Mouse (Mus musculus): ENCODE results near the gene Rangrf.
"Not testable (repeated sequence)": the region's sequence is repeated elsewhere in the genome, so short reads cannot be mapped to it uniquely, and the experiment has no call there.

Gene Rangrf

DNA sequence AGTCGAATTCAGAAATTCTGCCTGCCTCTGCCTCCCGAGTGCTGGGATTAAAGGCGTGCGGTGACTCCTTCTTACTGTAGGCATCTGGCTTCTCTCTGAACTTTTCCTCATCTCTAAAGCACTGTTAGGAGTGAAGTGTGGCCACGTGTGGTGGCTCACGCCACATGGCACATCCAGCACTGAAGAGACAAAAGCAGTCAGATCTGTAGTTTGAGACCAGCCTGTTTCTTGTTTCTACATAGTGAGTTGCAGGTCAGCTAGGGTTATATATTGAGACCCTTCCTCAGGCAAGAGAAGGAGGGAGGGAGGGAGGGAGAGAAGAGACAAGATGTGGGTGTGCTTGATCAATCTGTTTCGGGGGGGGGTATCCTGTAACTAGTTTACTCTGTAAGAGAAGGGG, at the start of gene Rangrf:
Rangrf (minus strand) TSS at position 101 of the 400 bp plus-strand sequence.
- DNase-seq (ENCODE audit: low spot score) = no peak

DNA sequence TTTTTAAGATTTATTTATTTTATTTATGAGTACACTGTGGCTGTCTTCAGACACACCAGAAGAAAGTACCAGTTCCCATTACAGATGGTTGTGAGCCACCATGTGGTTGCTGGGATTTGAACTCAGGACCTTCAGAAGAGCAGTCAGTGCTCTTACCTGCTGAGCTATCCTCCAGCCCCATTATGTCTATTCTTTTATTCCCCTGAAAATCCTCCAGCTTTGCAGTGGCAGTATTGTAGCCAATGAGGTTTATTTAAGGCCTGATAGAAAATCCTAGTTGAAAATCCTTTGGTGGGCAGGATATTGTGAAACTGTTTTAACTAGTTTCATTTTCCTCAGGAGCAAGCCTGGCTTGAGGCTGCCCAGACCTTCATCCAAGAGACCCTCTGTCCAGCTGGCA, 45.7 kb upstream of the Rangrf start:
- no peak for DNase-seq (ENCODE audit: low spot score)

DNA sequence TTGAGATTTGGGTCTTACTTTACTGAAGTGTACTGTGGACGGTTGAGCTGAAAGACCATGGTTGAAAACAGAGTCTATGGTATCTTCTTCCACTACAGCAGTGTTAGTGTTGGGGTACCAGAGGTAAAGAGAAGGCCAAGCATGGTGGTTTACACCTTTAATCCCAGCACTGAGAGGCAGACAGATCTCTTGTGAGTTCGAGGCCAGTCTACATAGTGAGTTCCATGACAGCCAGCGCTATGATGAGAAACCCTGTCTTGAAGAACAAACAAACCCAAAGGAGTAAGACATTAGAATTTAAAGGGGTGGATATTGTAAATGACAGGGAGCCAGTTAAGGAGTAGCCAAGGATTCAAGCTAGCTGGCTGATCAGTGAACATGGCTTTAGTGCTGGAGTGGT, 41.8 kb upstream of the Rangrf start:
- DNase-seq (ENCODE audit: low spot score) = no peak

DNA sequence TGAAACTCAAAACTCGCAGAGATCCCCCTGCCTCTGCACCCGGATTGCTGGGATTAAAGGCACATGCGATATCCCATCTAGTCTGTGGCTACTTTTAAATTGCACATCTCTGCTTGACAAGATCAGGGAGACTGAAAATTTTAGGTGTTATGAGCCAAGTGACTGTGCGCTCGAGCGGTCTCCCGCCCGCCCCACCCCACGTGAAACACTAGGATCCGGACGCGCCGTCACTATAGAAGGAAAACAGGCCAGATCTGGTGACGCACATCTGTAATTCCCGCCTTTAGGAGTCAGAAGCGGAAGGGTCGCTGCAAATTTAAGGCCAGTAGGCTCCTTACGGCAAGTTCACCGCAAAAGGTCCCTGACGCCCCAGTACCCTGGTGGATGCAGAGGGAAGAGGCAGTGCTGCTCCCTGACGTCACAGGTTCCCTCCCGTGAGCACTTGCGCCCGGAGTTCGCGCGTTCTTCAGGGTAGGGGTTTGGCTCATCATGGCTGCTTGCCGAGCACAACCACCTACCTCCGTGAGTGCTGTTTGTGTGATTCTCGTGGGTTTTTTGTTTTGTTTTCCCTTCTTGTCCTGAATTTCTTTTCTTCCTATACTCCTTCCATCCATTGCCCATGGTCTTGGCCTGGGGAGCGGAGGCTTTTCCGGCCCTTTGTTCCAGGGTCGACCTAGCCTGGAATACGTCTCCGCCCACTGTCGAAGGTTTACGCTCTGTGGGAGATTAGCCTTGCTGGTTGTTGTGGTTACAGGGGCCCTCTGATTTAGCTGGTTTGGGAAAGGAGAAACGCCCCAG, 40.9 kb upstream of the Rangrf start, which contains the start of gene Ctc1:
Ctc1 (plus strand) TSS at position 268 of the 798 bp plus-strand sequence.
- DNase-seq (ENCODE audit: low spot score) = peak; percentile 89

DNA sequence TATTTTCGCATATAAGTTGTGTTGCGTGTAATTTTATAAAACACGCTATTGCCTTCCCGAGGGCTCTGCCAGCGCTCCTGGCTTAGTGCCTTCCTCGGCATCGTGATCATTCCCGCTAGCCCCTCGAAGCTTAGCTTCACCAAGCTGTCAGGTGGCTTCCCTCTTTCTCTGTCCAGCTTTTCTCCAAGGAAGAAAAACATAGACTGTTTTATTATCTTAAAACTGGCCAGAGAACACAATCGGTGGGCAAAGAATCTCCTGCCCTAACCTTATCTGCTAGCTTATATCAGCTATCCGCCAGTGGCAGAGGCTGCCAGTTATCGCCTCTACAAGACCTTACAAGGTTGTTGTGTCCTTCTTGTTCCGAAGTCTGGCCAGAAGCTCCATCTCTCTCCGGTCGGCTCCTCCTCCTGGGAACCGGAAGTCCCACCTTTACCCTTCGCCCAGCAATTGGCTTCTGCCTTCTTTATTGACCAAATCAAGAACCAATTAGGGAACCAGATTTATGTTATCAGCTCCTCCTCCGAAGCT, 37.2 kb upstream of the Rangrf start:
- peak; percentile 95 for DNase-seq (ENCODE audit: low spot score)

DNA sequence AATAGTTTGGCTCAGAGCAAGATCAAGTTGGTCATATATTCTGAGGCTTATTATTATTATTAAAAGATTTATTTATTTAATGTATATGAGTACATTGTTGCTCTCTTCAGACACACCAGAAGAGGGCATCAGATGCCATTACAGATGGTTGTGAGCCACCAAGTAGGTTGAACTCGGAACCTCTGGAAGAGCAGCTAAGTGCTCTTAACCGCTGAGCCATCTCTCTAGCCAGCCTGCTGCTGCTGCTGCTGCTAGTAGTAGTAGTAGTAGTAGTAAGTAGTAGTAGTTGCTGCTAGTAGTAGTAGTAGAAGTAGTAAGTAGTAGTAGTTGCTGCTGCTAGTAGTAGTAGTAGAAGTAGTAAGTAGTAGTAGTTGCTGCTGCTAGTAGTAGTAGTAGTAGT, 36.5 kb upstream of the Rangrf start:
- not testable (repeated sequence) for DNase-seq (ENCODE audit: low spot score)

DNA sequence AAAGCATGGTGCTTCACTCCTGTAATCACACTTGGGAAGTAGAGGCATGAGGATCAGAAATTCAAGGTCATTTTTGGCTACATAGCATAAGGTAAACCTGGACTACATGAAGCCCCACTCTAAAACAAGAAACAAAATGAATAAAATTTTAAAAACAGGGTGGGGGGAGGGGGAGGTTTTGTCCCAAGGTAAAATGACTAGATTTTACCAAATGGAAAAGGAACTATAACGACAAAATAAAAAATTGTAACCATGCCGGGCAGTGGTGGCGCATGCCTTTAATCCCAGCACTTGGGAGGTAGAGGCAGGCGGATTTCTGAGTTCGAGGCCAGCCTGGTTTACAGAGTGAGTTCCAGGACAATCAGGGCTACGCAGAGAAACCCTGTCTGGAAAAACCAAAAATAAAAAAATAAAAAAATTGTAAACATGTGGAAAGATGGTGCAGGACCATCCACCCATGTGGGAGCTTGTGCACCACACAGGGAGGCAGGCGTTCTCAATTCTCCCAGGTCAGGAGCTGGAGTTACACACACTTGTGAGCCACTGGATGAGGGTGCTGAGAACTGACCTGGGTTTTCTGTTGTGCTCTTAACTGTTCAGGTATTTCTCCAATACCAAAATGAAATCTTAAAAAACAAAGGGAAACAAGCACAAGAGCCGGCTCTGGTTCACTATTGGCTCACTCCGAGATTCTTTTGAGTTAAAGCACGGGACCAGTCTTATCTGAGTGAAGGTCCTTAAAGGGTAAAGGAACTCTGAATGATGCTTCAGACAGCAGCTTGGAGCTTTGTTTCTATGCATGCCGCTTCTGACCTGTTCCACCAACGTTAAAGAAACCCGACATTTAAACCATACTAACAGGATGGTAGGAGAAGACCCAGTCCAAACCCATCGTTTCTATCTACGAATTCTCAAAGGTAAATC, 35.7 kb upstream of the Rangrf start:
- no peak for DNase-seq (ENCODE audit: low spot score)

DNA sequence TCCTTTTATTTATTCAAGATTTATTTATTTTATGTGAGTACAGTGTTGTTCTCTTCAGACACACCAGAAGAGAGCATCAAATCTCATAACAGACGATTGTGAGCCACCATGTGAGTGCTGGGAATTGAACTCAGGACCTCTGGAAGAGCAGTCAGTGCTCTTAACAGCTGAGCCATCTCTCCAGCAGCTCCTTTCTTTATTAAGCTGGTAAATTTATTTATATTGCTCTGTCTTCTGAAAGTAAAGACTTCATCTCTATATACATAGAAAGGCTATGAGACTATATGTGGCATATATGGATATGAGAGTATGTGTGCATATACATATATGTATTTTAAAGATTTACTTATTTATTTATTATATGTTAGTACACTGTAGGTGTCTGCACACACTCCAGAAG, 34.5 kb upstream of the Rangrf start:
- no peak for DNase-seq (ENCODE audit: low spot score)

DNA sequence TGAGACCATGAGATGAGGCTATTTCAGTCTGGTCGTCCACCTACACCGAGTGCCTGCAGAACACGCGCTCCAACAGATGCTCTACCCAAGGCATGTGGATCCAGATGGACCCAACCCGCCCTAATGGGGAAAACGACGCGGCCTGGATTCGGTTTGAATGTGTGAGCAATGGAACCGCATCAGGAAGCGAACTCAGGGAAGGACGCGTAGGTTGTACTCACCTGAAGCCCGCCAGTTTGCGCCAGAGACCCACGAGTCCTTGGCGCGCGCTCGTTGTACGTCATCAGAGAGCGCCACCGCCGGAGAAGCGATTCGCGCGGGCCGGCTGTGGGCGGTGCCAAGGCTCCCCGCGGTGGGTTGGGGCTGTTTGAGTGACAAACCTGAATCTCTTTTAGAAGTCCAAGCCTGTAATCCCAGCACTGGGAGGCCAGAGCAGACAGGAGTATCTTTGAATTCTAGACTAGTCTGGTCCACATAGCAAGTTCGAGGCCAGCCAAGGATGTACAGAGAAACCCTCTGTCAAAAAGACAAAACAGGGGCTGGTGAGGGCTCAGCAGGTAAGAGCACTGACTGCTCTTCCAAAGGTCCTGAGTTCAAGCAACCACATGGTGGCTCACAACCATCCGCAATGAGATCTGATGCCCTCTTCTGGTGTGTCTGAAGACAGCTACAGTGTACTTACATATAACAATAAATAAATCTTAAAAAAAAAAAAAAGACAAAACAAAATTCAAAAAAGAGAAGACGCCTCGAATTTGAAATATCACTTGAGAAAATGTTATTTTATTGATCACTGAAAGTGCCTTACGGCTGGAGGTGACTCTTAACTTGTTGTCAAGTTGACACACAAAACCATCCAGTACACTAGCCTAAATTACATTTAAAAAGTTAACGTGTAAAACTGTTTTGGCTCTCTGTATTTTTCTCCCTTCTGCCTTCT, 33.5 kb upstream of the Rangrf start, which contains the start of gene Pfas:
Pfas (minus strand) TSS at position 279 of the 940 bp plus-strand sequence.
- DNase-seq (ENCODE audit: low spot score) = peak; percentile 82

DNA sequence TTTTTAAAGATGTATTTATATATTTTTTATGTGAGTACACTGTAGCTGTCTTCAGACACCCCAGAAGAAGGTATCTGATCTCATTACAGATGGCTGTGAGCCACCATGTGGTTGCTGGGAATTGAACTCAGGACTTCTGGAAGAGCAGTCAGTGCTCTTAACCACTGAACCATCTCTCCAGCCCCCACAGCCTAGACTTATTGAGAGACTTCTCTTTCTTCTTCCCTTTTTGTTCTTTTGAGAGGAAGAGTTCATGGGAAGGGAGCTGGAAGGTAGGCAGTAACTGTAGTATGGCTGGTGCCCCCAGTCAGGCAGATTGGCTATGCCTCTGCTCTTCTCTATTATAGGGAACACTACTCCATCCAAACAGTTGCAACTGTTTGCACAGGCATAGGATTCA, 31.6 kb upstream of the Rangrf start:
- not testable (repeated sequence) for DNase-seq (ENCODE audit: low spot score)

DNA sequence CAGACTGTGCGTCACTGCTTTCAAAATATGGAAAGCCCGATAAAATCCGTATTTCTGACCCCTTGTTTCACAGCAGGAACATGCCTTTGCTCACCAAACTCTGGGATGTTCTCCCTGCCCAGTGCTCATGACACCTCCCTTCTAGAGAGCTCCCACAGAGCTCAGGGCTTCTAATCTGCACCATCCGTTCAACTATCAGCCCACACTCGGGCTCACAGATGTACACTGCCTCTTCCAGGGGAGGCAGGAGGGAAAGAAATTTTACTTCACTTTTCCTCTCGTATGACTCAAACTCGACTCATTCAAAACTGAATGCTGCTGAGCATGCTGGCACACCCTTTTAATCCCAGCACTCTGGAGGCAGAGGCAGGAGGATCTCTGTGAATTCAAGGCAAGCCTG, 30.2 kb upstream of the Rangrf start:
- no peak for DNase-seq (ENCODE audit: low spot score)

DNA sequence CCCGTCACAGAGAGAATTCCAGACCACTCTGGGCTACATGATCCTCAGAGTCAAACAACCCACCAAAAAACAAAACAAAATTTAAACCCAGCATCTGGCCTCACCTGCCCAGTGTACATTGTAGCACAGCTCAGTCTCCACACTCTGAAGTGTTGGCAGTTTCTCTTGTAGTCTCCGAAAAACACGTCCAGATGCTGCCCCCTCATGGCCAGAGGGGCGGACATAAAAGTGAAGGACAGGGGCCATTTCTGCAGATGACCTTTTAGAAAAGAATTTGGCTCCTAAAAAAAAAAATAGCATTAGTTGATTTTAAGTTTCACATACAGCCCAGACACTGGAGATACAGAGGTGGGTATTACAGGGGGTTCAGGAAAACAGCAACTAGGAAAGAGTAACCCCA, 28.6 kb upstream of the Rangrf start:
- no peak for DNase-seq (ENCODE audit: low spot score)

DNA sequence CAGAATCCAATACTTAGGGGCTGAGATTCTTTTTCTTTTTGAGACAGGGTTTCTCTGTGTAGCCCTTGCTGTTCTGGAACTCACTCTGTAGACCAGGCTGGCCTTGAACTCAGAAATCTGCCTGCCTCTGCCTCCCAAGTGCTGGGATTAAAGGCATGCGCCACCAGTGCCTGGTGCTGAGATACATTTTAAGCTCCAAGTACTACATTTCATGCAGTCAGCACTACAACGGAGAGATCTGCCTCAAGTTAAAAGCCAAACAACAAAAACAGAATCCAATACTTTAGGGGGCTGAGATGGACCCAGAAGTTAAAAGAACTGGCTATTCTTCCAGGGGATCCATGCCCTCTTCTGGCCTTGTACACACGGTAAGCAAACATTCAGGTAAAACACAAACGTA, 27.8 kb upstream of the Rangrf start:
- not testable (repeated sequence) for DNase-seq (ENCODE audit: low spot score)

DNA sequence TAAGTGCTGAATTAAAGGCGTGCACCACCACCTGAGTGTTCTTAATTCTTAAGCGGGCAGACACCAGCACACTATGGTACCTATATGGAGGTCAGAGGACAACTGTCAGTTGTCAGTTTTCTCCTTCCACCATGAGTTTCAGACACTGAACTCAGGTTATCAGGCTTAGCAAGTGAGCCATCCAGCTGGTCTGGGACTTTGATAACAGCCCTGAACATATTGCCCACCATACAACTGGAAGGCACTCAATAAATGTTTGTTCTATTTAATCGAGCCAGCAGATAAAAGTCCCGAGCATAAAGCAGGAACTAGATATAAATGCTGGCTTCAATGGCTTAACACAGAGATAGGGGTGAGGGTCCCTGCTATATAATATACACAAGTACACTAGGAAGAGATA, 22.1 kb upstream of the Rangrf start:
- no peak for DNase-seq (ENCODE audit: low spot score)

DNA sequence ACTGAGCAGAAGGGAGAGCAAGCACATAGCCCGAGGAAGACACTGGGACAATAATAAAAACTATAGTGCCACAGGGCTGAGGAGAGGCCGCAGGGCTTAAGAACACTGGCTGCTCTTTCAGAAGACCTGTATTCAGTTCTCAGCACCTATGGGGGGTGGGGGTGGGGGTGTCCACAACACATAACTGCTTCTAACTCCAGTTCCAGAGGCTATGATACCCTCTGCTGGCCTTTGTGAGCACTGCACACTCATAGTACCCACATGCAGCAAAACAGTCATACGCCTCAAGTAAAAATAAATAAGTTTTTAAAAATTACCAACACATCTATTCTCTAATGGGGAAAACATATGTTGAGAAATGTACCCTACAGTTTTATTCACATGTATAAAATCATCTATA, 19.4 kb upstream of the Rangrf start:
- DNase-seq (ENCODE audit: low spot score) = no peak

DNA sequence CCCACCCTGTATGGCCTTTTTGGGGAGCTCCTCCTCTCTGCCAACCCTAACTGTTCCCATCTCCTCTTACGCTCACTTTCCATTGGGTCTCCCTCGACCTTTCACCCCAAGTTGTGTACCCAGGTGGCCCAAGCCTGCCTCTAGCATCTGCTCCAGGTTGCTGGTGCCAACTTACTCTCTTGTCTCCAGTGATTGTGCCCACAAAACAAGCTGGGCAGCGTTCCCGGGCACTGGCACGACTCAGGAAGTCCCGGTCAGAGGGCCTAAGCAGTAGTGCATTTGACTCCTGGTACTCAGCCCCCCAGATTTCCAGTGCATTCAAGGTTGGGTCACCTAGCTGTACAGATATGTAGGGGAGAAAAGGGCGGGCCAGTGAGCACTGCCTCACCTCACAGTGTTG, 18.1 kb upstream of the Rangrf start:
- no peak for DNase-seq (ENCODE audit: low spot score)

DNA sequence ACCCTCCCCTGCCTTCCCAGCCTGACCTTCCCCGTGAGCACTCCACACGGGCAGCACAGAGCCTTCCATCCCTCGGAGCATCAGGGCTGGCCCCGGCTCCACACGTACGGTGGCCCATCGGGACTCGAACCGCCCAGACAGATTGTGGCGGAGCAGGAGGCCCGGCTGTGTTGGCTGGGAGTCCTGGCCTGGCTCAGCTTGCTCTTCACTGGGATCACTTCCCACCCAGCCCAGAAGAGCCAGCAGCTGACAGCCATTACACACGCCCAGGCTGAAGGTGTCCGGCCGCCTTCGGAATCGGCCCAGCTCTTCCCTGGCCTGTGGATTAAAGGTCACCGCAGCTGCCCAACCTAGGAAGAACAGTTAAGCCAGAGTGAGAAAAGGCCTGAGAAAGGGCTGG, 13.4 kb upstream of the Rangrf start:
- no peak for DNase-seq (ENCODE audit: low spot score)

DNA sequence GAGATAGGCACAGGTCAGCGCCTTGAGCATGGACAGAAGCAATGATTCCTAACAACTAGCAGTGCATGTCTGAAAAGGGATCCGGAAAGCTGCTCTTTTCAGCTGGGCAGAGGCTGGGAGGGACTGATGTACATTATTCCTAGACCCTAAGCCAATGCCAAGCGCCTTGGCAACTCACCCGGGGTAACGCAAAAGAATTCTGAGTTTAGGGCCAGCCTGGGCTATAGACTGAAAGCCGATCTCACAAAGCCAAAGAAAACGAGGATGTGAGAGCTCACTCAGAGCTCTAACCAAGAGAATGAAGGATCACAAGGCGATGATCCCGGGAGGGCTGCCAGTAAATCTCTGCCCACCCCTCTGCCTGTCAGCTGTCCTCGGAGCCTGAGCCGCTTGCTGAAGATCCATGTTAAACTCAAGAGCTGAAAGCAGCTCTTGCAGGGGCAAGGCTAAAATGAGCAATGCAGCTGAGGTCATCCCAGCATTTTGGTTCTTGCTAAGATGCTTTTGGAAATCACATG, 12.4 kb upstream of the Rangrf start:
- no peak for DNase-seq (ENCODE audit: low spot score)

DNA sequence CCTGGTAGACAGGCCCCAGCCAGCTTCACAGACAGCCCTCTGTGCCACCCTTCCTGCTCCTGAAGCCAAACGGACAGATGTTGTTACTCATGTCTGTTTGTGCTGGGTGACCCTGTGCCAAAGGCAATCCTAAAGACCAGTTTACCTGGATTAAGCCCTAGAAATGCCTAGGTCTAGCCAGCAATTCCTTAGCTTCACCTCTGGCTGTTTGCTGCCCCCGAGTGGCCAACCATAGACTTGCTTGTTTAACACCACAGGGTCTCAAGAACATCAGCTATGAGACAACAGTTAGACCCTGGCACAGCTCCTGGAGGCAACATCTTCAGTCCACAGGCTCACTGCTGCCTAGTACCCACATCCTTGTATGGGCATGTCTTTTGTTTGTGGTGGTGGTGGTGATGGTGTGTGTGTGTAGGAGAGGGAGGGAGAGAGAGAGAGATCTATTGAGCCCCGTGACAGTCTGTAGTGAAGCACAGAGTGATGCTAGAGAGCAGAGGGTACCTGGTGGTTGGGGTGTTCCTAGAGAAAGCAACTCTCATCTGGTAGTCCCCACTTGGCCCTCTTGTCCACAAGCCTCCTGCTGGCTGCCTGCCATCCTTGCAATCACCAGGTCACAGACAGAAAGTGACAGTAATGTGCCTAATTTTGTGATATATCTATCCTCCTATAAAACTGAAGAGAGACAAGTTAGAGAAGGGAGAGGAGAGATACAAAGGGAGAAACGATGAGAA, 7.8 kb upstream of the Rangrf start:
- peak; percentile 80 for DNase-seq (ENCODE audit: low spot score)

DNA sequence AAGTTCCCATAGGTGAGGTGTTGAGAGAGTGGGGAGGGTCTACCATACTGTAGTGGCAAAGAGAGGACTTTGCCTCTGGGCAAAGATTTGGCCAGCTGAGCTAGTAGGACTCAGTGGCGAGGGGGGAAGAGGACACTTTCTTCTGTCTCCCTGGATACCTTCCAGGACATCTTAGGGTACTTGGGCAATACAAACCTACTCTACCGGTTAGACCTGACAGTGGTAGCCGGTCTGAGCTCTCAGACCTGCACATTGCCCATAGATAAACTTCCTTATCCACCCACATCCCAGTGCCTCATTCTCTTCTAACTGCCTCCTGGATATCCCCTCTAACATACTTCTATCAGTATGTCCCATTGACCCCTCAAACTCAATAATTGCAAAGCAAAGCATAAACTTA, 5.9 kb upstream of the Rangrf start:
- no peak for DNase-seq (ENCODE audit: low spot score)

DNA sequence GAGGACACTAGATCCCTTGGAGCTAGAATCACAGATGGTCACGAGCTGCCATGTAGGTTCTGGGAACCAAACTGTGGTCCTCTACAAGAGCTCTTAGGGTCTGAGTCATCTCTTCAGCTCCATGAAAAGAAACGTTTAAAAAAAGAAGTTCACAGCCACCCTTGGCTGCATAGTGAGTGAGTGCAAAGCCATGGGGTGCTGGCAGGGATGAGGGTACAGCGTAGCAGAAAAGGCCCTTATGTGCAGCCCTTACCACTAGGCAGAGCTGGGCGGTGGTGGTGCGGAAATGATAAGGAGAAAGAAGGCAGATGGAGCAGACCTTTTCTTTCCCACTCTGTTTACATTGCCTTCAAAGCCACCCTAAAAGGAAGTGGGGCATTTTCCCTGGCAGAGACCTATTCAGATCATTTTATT, 4.3 kb upstream of the Rangrf start:
- no peak for DNase-seq (ENCODE audit: low spot score)
